ENCODE assay signal across 35 mouse cellular contexts in genomic region chr8:11107021-11107420, GRCm38 (mm10).
A peak's percentile ranks its signal among the peaks of the same experiment; 100 is the strongest.
DNase-seq lines count a peak whose midpoint lies in the region; ATAC-seq lines count a peak whose summit lies in the region.
"Had no signal": no experiment of that assay in that cellular context is flagged by ENCODE, and none has a peak within 500 bp of the region (broad histone marks: within the 10 kb centered on the region; RNA-seq: fewer than 3 reads in every experiment).

No protein-coding gene starts in this region.

- H3K9ac ChIP-seq in embryonic facial prominence, embryonic 11.5 days (replicated peaks; ENCODE audit: low read length) = no peak overlapping the region
- no peak overlapping the region for H3K9ac ChIP-seq in midbrain, embryonic 16.5 days (ENCODE audit: low read depth, low read length)
- H3K9ac ChIP-seq: forebrain, embryonic 13.5 days; heart, embryonic 15.5 days; limb, embryonic 15.5 days; liver, embryonic 13.5 days; neural tube, embryonic 13.5 days; stomach, embryonic 15.5 days had no signal

- H3K27ac ChIP-seq in embryonic facial prominence, embryonic 11.5 days (replicated peaks; ENCODE audit: low read depth, low read length) = no peak overlapping the region
- H3K27ac ChIP-seq in embryonic facial prominence, embryonic 10.5 days (replicated peaks) = no peak overlapping the region
- no peak overlapping the region for H3K27ac ChIP-seq in midbrain, embryonic 16.5 days (ENCODE audit: low read length)
- H3K27ac ChIP-seq: forebrain, embryonic 13.5 days; heart, embryonic 10.5 days; heart, embryonic 15.5 days; limb, embryonic 10.5 days; limb, embryonic 15.5 days; liver, embryonic 13.5 days; macrophage; neural tube, embryonic 13.5 days; stomach, embryonic 15.5 days had no signal

- no peak for ATAC-seq in embryonic facial prominence, embryonic 11.5 days (replicated peaks; ENCODE audit: insufficient number of reproducible peaks, low FRiP score, low TSS enrichment, low read depth)
- peak; percentile 82 for ATAC-seq in CD4-positive, CD25-positive, alpha-beta regulatory T cell, adult 4 months
- ATAC-seq in megakaryocyte, adult 5-6 weeks (ENCODE audit: poor library complexity, severe bottlenecking) = peak; percentile 39
- no peak for ATAC-seq in midbrain, embryonic 16.5 days
- ATAC-seq: forebrain, embryonic 13.5 days; hindbrain, embryonic 16.5 days; intestine, embryonic 16.5 days had no signal

- no peak overlapping the region for H3K4me3 ChIP-seq in embryonic facial prominence, embryonic 11.5 days (ENCODE audit: low read depth, low read length)
- H3K4me3 ChIP-seq in embryonic facial prominence, embryonic 10.5 days = no peak overlapping the region
- no peak overlapping the region for H3K4me3 ChIP-seq in midbrain, embryonic 16.5 days (ENCODE audit: low read depth, low read length)
- H3K4me3 ChIP-seq: erythroblast, embryonic 14.5 days; forebrain, embryonic 13.5 days; heart, embryonic 10.5 days; heart, embryonic 15.5 days; limb, embryonic 10.5 days; limb, embryonic 15.5 days; liver, embryonic 13.5 days; neural tube, embryonic 13.5 days; stomach, embryonic 15.5 days had no signal

- WGBS in embryonic facial prominence, embryonic 11.5 days = 74% methylated on average over 5 of the region's 5 CpGs
- WGBS in embryonic facial prominence, embryonic 10.5 days = 78% methylated on average over 5 of the region's 5 CpGs
- 93% methylated on average over 5 of the region's 5 CpGs for WGBS in midbrain, embryonic 16.5 days

- no peaks in the 10 kb centered on the region for H3K9me3 ChIP-seq in embryonic facial prominence, embryonic 11.5 days (replicated peaks; ENCODE audit: control insufficient read depth, low read length)
- no peaks in the 10 kb centered on the region for H3K9me3 ChIP-seq in embryonic facial prominence, embryonic 10.5 days
- no peaks in the 10 kb centered on the region for H3K9me3 ChIP-seq in midbrain, embryonic 16.5 days (replicated peaks; ENCODE audit: control insufficient read depth, low read length, poor library complexity, severe bottlenecking)
- H3K9me3 ChIP-seq: forebrain, embryonic 13.5 days; G1E; heart, embryonic 10.5 days; heart, embryonic 15.5 days; limb, embryonic 10.5 days; limb, embryonic 15.5 days; liver, embryonic 13.5 days; neural tube, embryonic 13.5 days; stomach, embryonic 15.5 days had no signal

- no peaks in the 10 kb centered on the region for H3K27me3 ChIP-seq in embryonic facial prominence, embryonic 11.5 days (ENCODE audit: control insufficient read depth, insufficient read depth, low read length)
- H3K27me3 ChIP-seq in embryonic facial prominence, embryonic 10.5 days (replicated peaks; ENCODE audit: low read depth, poor library complexity, severe bottlenecking) = no peaks in the 10 kb centered on the region
- no peaks in the 10 kb centered on the region for H3K27me3 ChIP-seq in splenic B cell, adult 2 months (ENCODE audit: control insufficient read depth, insufficient read depth, low read length, poor library complexity, severe bottlenecking)
- no peaks in the 10 kb centered on the region for H3K27me3 ChIP-seq in midbrain, embryonic 16.5 days (ENCODE audit: control insufficient read depth, insufficient read depth, low read depth, low read length)
- H3K27me3 ChIP-seq: heart, embryonic 15.5 days; limb, embryonic 15.5 days; liver, embryonic 13.5 days; neural tube, embryonic 13.5 days; stomach, embryonic 15.5 days had no signal

- DNase-seq in embryonic facial prominence, embryonic 11.5 days (ENCODE audit: low spot score) = peak; percentile 21
- DNase-seq in embryonic facial prominence, embryonic 10.5 days (ENCODE audit: low spot score) = no peak
- peak; percentile 95 for DNase-seq in splenic B cell, adult 2 months (ENCODE audit: low read depth, low spot score)
- no peak for DNase-seq in kidney, postnatal 4 days
- no peak for DNase-seq in thymus, postnatal 4 days
- DNase-seq: adrenal gland, postnatal 14 days; cerebellum, adult 11 months; cerebellum, adult 9-10 months; cerebellum, postnatal 36 days; embryo, embryonic 11 days; gastrocnemius, postnatal 14 days; kidney, adult 8-10 months; kidney, postnatal 10 days; layer of hippocampus, adult 9-11 months; liver, embryonic 13.5 days; lung, adult 18-20 months; lung, postnatal 10 days; midbrain, embryonic 14.5 days; spleen, adult 18-20 months; thymus, postnatal 25 days had no signal

- H3K36me3 ChIP-seq in embryonic facial prominence, embryonic 11.5 days (replicated peaks; ENCODE audit: control insufficient read depth, insufficient read depth, low read depth, low read length) = no peaks in the 10 kb centered on the region
- H3K36me3 ChIP-seq in embryonic facial prominence, embryonic 10.5 days (replicated peaks) = no peaks in the 10 kb centered on the region
- H3K36me3 ChIP-seq in splenic B cell, adult 2 months (ENCODE audit: control insufficient read depth, insufficient read depth, low read length, poor library complexity, severe bottlenecking) = no peaks in the 10 kb centered on the region
- H3K36me3 ChIP-seq in midbrain, embryonic 16.5 days (ENCODE audit: control insufficient read depth, insufficient read depth, low read length) = no peaks in the 10 kb centered on the region
- H3K36me3 ChIP-seq: G1E; heart, embryonic 10.5 days; heart, embryonic 15.5 days; limb, embryonic 10.5 days; limb, embryonic 15.5 days; liver, embryonic 13.5 days; neural tube, embryonic 13.5 days; stomach, embryonic 15.5 days had no signal

- no peak overlapping the region for H3K4me2 ChIP-seq in embryonic facial prominence, embryonic 11.5 days (ENCODE audit: low read depth, low read length)
- H3K4me2 ChIP-seq in midbrain, embryonic 16.5 days (ENCODE audit: low read length) = no peak overlapping the region
- H3K4me2 ChIP-seq: forebrain, embryonic 13.5 days; heart, embryonic 15.5 days; limb, embryonic 15.5 days; liver, embryonic 13.5 days; neural tube, embryonic 13.5 days; stomach, embryonic 15.5 days had no signal

- H3K4me1 ChIP-seq in embryonic facial prominence, embryonic 11.5 days (ENCODE audit: control insufficient read depth, insufficient read depth, low read length) = no peaks in the 10 kb centered on the region
- no peaks in the 10 kb centered on the region for H3K4me1 ChIP-seq in embryonic facial prominence, embryonic 10.5 days
- peaks cover 3% of the 10 kb centered on the region; the same call in 1 of the 2 replicates for H3K4me1 ChIP-seq in midbrain, embryonic 16.5 days (ENCODE audit: control insufficient read depth, insufficient read depth, low read length)
- H3K4me1 ChIP-seq: forebrain, embryonic 13.5 days; heart, embryonic 10.5 days; heart, embryonic 15.5 days; limb, embryonic 10.5 days; limb, embryonic 15.5 days; liver, embryonic 13.5 days; neural tube, embryonic 13.5 days; stomach, embryonic 15.5 days had no signal

Comparison
In these comparisons a context has a peak if more than half of its experiments do, and no peak if none do; other contexts are left out.
1. DNase-seq: peak in embryonic facial prominence, embryonic 11.5 days (single experiment) and splenic B cell, adult 2 months (single experiment); none in embryonic facial prominence, embryonic 10.5 days (single experiment), kidney, postnatal 4 days (0 of 2) and thymus, postnatal 4 days (single experiment).
2. ATAC-seq: peak in CD4-positive, CD25-positive, alpha-beta regulatory T cell, adult 4 months (single experiment) and megakaryocyte, adult 5-6 weeks (single experiment); none in embryonic facial prominence, embryonic 11.5 days (single experiment) and midbrain, embryonic 16.5 days (single experiment).